Mouse (Mus musculus) limb, embryonic 15.5 days (tissue): ENCODE data around the gene Gm49333. TPM values are rescaled to one million over a fixed set of nuclear protein-coding genes. Genes with fewer than 3 reads are reported as not detected.
A peak's percentile ranks its signal among the peaks of the same experiment; 100 is the strongest.

Experiments used
- ATAC-seq: fragments of 200-750 bp; cut with Nextera tagmentation; 2 replicates; pipeline ENCODE4 v1.8.0; 2017; ENCODE audit warnings: low read depth, moderate TSS enrichment; ENCODE audit not compliant: insufficient number of reproducible peaks, low FRiP score, low TSS enrichment
- H3K27ac ChIP-seq: fragments of 300-500 bp; sonication (generic); 2 replicates; pipeline ENCODE4 v1.5.1; 2015; ENCODE audit warnings: moderate library complexity, mild to moderate bottlenecking, inconsistent platforms
- H3K27me3 ChIP-seq: fragments of 300-500 bp; sonication (generic); 2 replicates; pipeline ENCODE4 v1.6.1; 2015; ENCODE audit warnings: inconsistent platforms
- H3K36me3 ChIP-seq: fragments of 300-500 bp; sonication (generic); 2 replicates; pipeline ENCODE4 v1.6.1; 2015; ENCODE audit warnings: inconsistent platforms
- H3K4me1 ChIP-seq: fragments of 300-500 bp; sonication (generic); 2 replicates; pipeline ENCODE4 v1.6.1; 2015; ENCODE audit warnings: inconsistent platforms
- H3K4me2 ChIP-seq: fragments of 300-500 bp; sonication (generic); 2 replicates; pipeline ENCODE4 v1.6.1; 2015; ENCODE audit warnings: mild to moderate bottlenecking, inconsistent platforms
- H3K4me3 ChIP-seq: fragments of 300-500 bp; sonication (generic); 2 replicates; pipeline ENCODE4 v1.5.1; 2015; ENCODE audit warnings: mild to moderate bottlenecking, inconsistent platforms
- H3K9ac ChIP-seq: fragments of 300-500 bp; sonication (generic); 2 replicates; pipeline ENCODE4 v1.6.1; 2015; ENCODE audit warnings: inconsistent platforms
- H3K9me3 ChIP-seq: fragments of 300-500 bp; sonication (generic); 2 replicates; pipeline ENCODE4 v1.6.1; 2016; ENCODE audit warnings: inconsistent platforms
- WGBS: fragments of 180-500 bp; shearing (Covaris S2); methylation state at CpG from one replicate; pipeline ENCODE4 v1.1.7; 2015; 5-methylcytosine and 5-hydroxymethylcytosine counted together
- polyA plus RNA-seq: library from polyadenylated mRNA; unstranded; fragments of >200 nt; fragmentation: Nextera tagmentation; extraction: Ambion mirVana; gene quantifications from 2 replicates; pipeline ENCODE4 v1.2.1, GENCODE M21; 2015

Gene Gm49333
- polyA plus RNA-seq, 1 experiment from 2014 or later: not detected

GRCm38 (mm10) chr16:20604705-20605104 lies 6.7 kb upstream of the Gm49333 start:
- no peak for ATAC-seq
- H3K4me2 ChIP-seq: no peak overlapping the region
- no peak overlapping the region for H3K9ac ChIP-seq
- H3K4me1 ChIP-seq: peaks cover 8% of the 10 kb centered on the region
- no peak overlapping the region for H3K27ac ChIP-seq
- peaks cover 40% of the 10 kb centered on the region for H3K36me3 ChIP-seq
- H3K27me3 ChIP-seq: no peaks in the 10 kb centered on the region
- WGBS: 44% methylated on average over 9 of the region's 9 CpGs
- H3K4me3 ChIP-seq: no peak overlapping the region
- no peaks in the 10 kb centered on the region for H3K9me3 ChIP-seq

- Histone ChIP-seq H3K4me1 (peaks cover 9% of the 10 kb centered on the region), H3K4me3 (peak overlapping the region; percentile 58), H3K9me3 (no peaks in the 10 kb centered on the region), H3K27me3 (no peaks in the 10 kb centered on the region), H3K36me3 (peaks cover 26% of the 10 kb centered on the region), H3K9ac (peak overlapping the region; percentile 61), H3K27ac (peak overlapping the region; percentile 85), H3K4me2 (peak overlapping the region; percentile 91)
- no peak; the same call in 1 of the 2 replicates for ATAC-seq
- under 1% methylated on average over 28 of the region's 28 CpGs for WGBS
These were observed 681 bp upstream of the Gm49333 start for GRCm38 (mm10) chr16:20610501-20611356.

- H3K9me3 ChIP-seq: no peaks in the 10 kb centered on the region
- no peak; the same call in 1 of the 2 replicates for ATAC-seq
- 3% methylated on average over 74 of the region's 83 CpGs for WGBS
- H3K4me2 ChIP-seq: peak overlapping the region; percentile 100
- H3K4me1 ChIP-seq: peaks cover 35% of the 10 kb centered on the region
- H3K36me3 ChIP-seq: peaks cover 7% of the 10 kb centered on the region
- no peak overlapping the region for H3K9ac ChIP-seq
- H3K4me3 ChIP-seq: peak overlapping the region; percentile 69
- no peak overlapping the region for H3K27ac ChIP-seq
- peaks cover 50% of the 10 kb centered on the region for H3K27me3 ChIP-seq
These were observed 8.4 kb downstream of the Gm49333 start for GRCm38 (mm10) chr16:20619541-20620398.

GRCm38 (mm10) chr16:20620399-20620735 lies 9.0 kb downstream of the Gm49333 start:
- Histone ChIP-seq H3K4me2 (peak overlapping the region; percentile 100), H3K27me3 (peaks cover 50% of the 10 kb centered on the region), H3K27ac (no peak overlapping the region), H3K4me1 (peaks cover 35% of the 10 kb centered on the region), H3K9me3 (no peaks in the 10 kb centered on the region), H3K4me3 (peak overlapping the region; percentile 69), H3K36me3 (peaks cover 7% of the 10 kb centered on the region), H3K9ac (no peak overlapping the region)
- no peak for ATAC-seq
- WGBS: under 1% methylated on average over 9 of the region's 9 CpGs

GRCm38 (mm10) chr16:20620751-20621190 lies 9.4 kb downstream of the Gm49333 start:
- Histone ChIP-seq H3K9me3 (no peaks in the 10 kb centered on the region), H3K27ac (no peak overlapping the region), H3K4me3 (peak overlapping the region; percentile 69), H3K4me1 (peaks cover 35% of the 10 kb centered on the region), H3K27me3 (peaks cover 50% of the 10 kb centered on the region), H3K9ac (peak overlapping the region; percentile 54), H3K36me3 (peaks cover 7% of the 10 kb centered on the region), H3K4me2 (peak overlapping the region; percentile 100)
- no peak; the same call in 1 of the 2 replicates for ATAC-seq
- 0% methylated on average over 32 of the region's 32 CpGs for WGBS

GRCm38 (mm10) chr16:20621191-20621990 lies 10.0 kb downstream of the Gm49333 start, which contains the start of gene Camk2n2:
Gene Camk2n2, minus strand, starts transcription at chr16:20621287.
- peak within 1 kb of the TSS; percentile 69 for H3K4me3 ChIP-seq
- peak within 1 kb of the TSS; percentile 100 for H3K4me2 ChIP-seq
- peaks cover 35% of the 10 kb centered on the region for H3K4me1 ChIP-seq
- no peaks in the 10 kb centered on the region for H3K9me3 ChIP-seq
- WGBS: under 1% methylated on average over 71 of the region's 92 CpGs
- ATAC-seq: peak; percentile 45; the same call in 1 of the 2 replicates
- peak within 1 kb of the TSS; percentile 54 for H3K9ac ChIP-seq
- peak within 1 kb of the TSS; percentile 59; the same call in 1 of the 2 replicates for H3K27ac ChIP-seq
- peaks cover 50% of the 10 kb centered on the region for H3K27me3 ChIP-seq
- H3K36me3 ChIP-seq: peaks cover 7% of the 10 kb centered on the region

- H3K4me2 ChIP-seq: peak overlapping the region; percentile 100
- peaks cover 35% of the 10 kb centered on the region for H3K4me1 ChIP-seq
- no peak for ATAC-seq
- H3K27ac ChIP-seq: peak overlapping the region; percentile 48; the same call in 1 of the 2 replicates
- peaks cover 7% of the 10 kb centered on the region for H3K36me3 ChIP-seq
- H3K4me3 ChIP-seq: peak overlapping the region; percentile 69
- WGBS: under 1% methylated on average over 37 of the region's 37 CpGs
- H3K27me3 ChIP-seq: peaks cover 50% of the 10 kb centered on the region
- H3K9ac ChIP-seq: peak overlapping the region; percentile 54; the same call in 1 of the 2 replicates
- H3K9me3 ChIP-seq: no peaks in the 10 kb centered on the region
These were observed 10.7 kb downstream of the Gm49333 start for GRCm38 (mm10) chr16:20621991-20622685.

- 71% methylated on average over 2 of the region's 2 CpGs for WGBS
- H3K9me3 ChIP-seq: no peaks in the 10 kb centered on the region
- no peak for ATAC-seq
These were observed 11.8 kb downstream of the Gm49333 start for GRCm38 (mm10) chr16:20623211-20623610.

GRCm38 (mm10) chr16:20628871-20629391 lies 17.5 kb downstream of the Gm49333 start:
- 31% methylated on average over 11 of the region's 11 CpGs for WGBS
- Histone ChIP-seq H3K4me1 (peaks cover 14% of the 10 kb centered on the region), H3K36me3 (peaks cover 2% of the 10 kb centered on the region; the same call in 1 of the 2 replicates), H3K4me3 (peak overlapping the region; percentile 56; the same call in 1 of the 2 replicates), H3K27ac (no peak overlapping the region), H3K9me3 (no peaks in the 10 kb centered on the region), H3K9ac (no peak overlapping the region), H3K27me3 (peaks cover 18% of the 10 kb centered on the region; the same call in 1 of the 2 replicates), H3K4me2 (peak overlapping the region; percentile 95; the same call in 1 of the 2 replicates)
- no peak for ATAC-seq

More at GRCm38 (mm10) chr16:20623211-20623610, 11.8 kb downstream of the Gm49333 start:
- peaks cover 35% of the 10 kb centered on the region for H3K4me1 ChIP-seq
- H3K36me3 ChIP-seq: 0 out of 2 replicates have a peak, but pooled peaks cover 3% of the 10 kb centered on the region
- no peak overlapping the region for H3K27ac ChIP-seq
- H3K9ac ChIP-seq: no peak overlapping the region
- no peak overlapping the region for H3K4me3 ChIP-seq
- H3K4me2 ChIP-seq: no peak overlapping the region
- H3K27me3 ChIP-seq: peaks cover 42% of the 10 kb centered on the region
